Mouse (Mus musculus) spleen, adult 18-20 months (tissue): ENCODE data around the gene Adamts12.

Experiments used
- DNase-seq, 2 experiments: peaks; one replicate each; pipeline ENCODE4 v3.0.0; 2022; ENCODE audit warnings: mixed read lengths in 2 of 2

Adamts12 gene

DNA sequence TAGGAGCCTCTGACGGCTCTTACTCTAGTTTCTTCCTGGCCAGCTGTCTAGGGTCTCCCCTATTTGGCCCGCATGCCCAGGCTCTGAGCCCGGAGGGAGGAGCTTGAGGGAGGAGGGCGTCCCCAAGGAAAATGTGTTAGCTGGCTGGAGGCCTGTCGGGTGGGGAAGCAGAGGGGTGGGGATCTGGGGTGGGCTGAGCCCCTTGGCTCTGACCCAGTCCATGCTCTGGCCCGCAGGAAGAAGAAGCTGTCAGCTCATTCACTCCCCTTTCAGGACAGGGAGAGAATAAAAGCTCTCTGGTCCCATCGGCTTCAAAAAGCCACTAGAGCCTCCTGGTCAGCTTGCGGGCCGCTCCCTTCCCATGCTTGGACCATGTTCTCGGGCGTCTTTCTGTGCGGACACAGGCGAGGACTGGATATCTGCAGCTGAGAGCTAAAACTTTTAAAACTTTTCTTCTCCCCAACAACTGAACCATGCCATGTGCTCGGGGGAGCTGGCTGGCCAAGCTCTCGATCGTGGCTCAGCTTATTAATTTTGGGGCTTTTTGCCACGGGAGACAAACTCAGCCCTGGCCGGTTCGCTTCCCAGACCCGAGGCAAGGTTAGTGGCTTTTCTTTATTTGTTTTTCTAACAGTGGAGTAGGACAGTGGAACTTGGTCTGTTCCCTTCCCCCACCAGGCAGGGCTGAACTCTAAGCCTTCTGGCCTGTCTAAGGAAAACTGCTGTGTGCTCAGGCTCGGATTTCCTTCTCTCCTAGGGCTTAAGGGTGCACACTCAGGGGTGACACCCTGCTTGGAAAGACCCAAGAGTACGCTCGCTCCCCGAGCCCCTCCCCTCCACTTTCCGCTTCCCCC lies at the start of gene Adamts12:
Gene Adamts12 (plus strand): TSS at position 233 of the 854 bp plus-strand sequence.
- peak in 1 of 2 experiments; percentile 7 for DNase-seq

- no peak for DNase-seq
Observed at GRCm38 (mm10) chr15:11014931-11015330, 49.7 kb upstream of the Adamts12 start.

GRCm38 (mm10) chr15:11026801-11027561 lies 37.6 kb upstream of the Adamts12 start:
- no peak for DNase-seq

GRCm38 (mm10) chr15:11030188-11030587 lies 34.4 kb upstream of the Adamts12 start:
- DNase-seq: no peak

GRCm38 (mm10) chr15:11035947-11036474 lies 28.6 kb upstream of the Adamts12 start:
- no peak for DNase-seq

DNA sequence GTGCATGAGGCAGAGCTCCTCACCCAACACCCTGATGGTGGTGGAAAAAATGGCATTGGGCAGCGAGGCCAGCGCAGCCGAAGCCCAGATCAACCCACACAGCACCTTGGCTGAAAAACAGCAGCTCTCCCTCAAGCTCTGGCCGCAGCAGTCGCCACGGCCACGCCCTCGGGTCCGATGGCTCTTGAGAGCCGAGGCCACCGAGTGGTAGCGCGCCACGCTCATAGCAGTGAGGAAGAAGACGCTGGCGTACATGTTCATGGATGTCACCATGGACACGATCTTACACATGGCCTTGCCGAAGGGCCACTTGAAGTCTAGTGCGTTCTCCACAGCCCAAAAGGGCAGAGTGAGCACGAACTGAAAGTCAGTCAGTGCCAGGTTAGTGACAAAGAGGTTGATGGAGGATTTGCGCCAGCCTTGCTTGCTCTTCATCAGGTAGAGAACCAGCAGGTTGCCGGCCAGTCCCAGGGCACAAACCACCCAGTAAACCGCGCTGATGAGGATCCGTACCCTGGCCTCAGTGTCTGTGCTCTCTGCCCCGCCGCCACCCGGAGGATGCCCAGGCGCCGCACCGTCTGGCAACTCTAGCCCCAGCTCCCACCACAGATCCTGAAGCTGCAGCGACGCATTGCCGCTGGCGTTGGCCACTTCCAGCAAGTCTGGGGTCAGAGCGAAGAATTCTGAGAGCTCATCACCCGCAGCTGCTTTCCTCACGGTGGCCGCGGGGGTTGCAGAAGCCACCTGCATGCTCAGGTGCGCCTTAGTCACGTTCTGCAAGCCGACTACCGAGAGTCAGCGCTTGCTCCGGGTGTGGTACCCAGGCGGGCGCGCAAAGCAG lies 27.8 kb upstream of the Adamts12 start:
- no peak for DNase-seq

DNA sequence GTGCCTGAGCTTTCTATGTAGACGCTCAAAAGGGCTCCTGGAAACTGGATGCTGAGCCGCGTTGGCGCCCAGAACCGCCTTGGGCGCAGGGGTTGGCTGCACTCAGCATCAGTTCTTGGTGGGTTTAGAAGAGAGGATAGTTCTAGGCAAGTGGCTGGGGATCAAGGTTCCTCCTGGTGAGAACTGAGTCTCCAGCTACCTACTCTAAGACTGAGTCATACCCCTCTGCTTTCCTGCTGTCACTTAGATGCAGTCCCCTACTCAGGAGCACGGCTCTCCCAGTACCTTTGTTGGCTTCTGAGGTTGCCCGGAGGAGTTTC lies 27.3 kb upstream of the Adamts12 start:
- no peak for DNase-seq

GRCm38 (mm10) chr15:11037711-11038110 lies 26.9 kb upstream of the Adamts12 start, which contains the start of gene Rxfp3:
Gene Rxfp3 (minus strand): TSS chr15:11037991.
- no peak for DNase-seq

DNA sequence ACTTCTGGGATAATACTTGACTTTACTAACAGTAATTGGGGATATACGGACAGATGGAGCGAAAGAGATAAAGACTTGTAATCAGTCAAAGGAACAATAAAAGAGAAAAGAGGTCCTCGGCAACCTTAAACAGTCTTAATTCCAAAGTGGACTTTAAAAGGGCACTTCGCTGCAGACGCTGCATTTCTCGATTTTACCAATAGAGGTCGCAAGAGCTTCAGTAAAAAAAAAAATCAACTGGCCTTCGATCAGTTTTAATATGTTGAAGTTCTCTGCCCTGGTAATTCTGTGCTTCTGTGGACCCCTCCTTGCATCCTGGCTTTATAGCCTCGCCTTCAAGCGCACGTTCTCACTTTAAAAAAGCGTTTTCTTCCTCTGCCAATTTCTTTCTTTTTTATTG lies 26.1 kb upstream of the Adamts12 start:
- DNase-seq: peak in 1 of 2 experiments; percentile 13

- no peak for DNase-seq
Observed at GRCm38 (mm10) chr15:11040067-11040466, 24.5 kb upstream of the Adamts12 start.

- DNase-seq: no peak
Observed at GRCm38 (mm10) chr15:11041229-11041628, 23.4 kb upstream of the Adamts12 start.

DNA sequence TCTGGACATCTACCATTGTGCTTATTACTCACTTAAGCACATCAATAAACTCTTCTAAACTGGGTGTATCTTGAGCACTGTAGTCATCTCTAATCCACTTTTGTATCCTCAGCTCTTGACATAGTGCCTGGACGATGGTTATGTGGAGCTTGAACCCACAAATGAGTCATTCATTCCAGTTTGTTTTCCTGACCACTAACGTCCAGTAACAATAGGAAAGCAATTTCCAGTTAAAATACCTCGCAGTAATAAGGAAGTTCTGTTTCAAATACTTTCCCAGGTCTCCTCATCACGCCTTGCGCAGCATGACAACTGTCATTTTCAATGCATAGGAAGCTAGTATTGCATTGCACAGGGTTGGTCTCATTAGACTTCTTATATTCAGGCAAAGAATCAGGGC lies 21.8 kb upstream of the Adamts12 start:
- no peak for DNase-seq

DNA sequence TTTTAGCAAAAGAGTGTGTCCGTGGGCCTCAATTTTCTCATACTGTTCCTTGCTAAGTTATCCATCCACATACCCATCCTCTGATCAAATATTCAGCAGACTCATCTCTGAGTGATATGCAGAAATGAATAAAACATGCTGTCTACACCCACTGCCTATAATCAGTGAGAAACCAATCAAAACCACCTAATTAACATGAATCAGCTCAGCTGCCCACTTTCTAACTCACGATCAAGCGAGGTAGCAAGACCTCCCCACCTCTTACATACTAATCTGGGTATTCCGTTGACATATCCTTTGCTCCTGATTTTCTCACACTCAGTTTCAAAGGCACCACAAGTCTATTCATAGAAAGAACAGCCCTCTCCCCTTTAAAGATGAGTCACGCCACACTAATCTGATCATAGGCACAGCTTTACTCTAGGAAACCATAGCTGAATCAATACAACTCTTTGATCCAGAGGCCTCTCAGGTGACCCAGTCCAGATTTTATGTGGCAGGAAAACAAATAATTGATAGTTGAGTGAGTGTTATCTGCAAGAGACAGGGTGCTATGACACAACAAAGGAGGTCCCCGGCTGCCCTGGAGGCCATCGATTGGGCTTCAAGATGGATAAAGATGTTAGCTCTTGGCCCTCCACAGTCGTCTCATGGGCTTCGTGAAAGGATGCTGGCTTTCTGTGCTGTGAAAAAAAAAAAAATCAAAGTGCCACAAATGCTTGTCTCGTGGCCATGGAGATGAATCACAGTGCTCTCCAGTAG lies 10.7 kb upstream of the Adamts12 start:
- no peak for DNase-seq

- DNase-seq: no peak
Observed at GRCm38 (mm10) chr15:11054440-11055080, 10.0 kb upstream of the Adamts12 start.

DNA sequence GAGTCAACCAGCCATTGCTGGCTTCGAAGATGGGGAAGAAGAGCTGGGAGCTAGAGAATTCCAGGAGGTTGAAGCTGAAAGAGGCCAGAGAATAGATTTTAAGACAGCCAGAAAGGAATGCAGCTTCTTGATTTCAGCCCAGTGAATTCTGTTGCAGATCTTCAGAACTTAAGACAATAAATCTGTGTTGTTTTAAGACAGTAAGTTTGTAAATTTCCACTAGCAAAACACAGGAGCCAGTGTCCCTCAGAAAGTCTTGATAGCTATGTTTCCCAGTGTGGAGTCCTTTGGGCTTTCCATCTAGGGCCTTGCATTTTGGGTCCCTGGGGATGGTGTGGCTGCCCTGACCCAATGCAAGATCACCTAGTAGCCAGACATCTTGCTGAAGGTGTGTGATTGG lies 1.7 kb upstream of the Adamts12 start:
- DNase-seq: no peak

DNA sequence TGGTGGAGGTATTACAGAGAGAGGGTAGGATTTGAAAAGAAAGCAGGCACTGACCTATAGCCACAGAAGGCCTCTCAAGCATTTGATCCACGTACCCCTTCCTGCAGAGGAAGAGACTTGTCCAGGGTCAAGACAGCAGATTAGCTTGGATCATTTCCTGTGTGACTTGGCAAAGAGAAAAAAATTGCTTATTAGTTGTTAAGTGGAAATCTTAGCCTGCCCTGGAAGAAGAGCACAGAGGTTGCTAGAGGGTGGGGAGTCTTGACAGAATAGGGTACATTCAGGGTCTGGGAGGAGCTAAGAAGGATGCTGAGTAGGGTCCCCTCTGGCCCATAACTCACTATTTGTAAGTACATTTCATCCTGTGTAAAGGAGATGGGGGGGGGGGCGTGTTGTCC lies 431 bp upstream of the Adamts12 start:
- no peak for DNase-seq

DNA sequence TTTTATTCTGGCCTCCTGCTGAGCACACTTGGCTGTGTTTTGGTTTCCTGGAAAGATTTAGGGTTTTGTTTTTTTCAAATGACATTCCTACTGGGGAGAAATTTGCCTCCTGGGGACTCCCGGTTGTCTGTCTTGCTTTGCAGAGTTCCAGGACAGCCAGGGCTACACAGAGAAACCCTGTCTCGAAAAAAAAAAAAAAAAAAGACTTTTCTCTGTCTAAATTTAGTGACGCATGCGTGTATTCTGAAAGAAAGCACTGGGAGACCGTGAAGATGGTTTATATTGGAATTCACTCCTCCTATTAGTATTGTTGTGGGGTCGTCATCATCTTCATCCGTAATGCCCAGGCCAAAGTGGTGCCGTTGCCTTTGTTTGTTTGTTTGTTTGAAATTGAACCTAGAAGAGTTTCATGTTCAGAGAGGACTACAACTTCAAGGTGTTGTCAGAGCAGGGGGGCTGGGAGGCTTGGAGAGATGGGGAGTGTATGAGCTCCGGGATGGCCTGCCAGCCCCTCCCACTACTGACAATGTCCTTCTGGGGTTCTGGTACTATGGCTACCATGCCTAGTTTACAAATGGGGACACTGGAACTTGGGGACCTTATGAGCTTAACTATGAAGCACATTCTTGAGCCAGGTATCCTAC lies 1.1 kb downstream of the Adamts12 start:
- no peak for DNase-seq

GRCm38 (mm10) chr15:11066299-11066698 lies 1.7 kb downstream of the Adamts12 start:
- DNase-seq: no peak

DNA sequence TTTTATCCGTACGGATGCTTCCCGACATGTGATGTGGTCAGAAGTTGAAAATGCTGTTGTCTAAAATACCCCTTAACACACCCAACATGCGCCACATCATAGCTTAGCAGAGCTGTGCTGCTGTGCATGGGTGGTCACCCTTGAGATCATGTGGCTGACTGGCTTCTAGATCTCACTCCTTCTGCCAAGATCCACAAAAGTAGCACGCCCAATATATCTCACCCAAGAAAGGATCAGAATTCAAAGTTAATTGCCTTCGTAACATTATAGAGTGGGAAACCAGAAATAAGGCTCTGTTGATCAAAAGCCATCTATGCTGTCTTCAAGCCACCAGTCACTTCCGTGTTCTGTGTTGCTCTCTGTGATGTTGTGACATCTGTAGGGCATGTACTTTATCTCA lies 3.3 kb downstream of the Adamts12 start:
- DNase-seq: no peak

DNA sequence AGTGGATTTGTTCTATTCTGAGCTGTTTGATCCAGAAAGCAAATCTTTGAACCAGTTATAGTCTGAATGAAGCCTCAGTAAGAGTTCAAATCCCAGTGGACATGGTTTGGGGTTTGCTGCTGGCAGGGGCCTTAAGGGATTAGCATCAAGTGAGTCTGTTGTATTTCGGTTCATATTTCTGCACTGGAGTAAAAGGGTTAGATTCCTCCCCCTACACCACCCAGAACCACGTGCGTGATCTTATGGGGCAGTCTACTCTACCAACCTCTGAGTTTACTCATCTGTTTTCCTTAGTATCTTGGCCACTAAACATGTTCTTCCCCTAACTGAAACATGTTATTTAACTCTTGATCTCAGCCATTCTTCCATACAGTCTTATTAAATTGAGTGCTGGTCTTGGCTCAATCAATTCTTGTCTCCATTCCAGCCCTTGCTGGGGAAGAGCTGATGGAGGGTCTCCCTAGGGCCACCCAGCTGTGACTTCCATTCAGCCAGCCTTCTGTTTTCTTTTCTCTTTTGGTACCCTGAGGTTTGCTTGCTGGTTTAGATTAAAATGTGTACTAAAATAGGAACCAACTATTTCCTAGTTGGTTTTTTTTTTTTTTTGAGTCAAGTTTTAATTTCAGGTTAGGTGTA lies 11.3 kb downstream of the Adamts12 start:
- DNase-seq: no peak
